Mouse (Mus musculus): Measurements from ENCODE around the gene Hic2.

Gene Hic2

GRCm38 (mm10) chr16:17233702-17234498 lies 528 bp downstream of the Hic2 start:
- DNase-seq (ENCODE audit: low read depth, low spot score) = peak; percentile 81

GRCm38 (mm10) chr16:17234499-17234895 lies 1.1 kb downstream of the Hic2 start:
- DNase-seq (ENCODE audit: low read depth, low spot score) = peak; percentile 87

GRCm38 (mm10) chr16:17234916-17235665 lies 1.7 kb downstream of the Hic2 start:
- DNase-seq (ENCODE audit: low read depth, low spot score) = no peak

GRCm38 (mm10) chr16:17237634-17238033 lies 4.3 kb downstream of the Hic2 start:
- no peak for DNase-seq (ENCODE audit: low read depth, low spot score)

GRCm38 (mm10) chr16:17239409-17239808 lies 6.0 kb downstream of the Hic2 start:
- DNase-seq (ENCODE audit: low read depth, low spot score) = no peak

GRCm38 (mm10) chr16:17243731-17244130 lies 10.4 kb downstream of the Hic2 start:
- peak; percentile 69 for DNase-seq (ENCODE audit: low read depth, low spot score)

- peak; percentile 92 for DNase-seq (ENCODE audit: low read depth, low spot score)
Observed at GRCm38 (mm10) chr16:17244996-17245395, 11.6 kb downstream of the Hic2 start.

- DNase-seq (ENCODE audit: low read depth, low spot score) = no peak
Observed at GRCm38 (mm10) chr16:17247727-17248126, 14.4 kb downstream of the Hic2 start.

GRCm38 (mm10) chr16:17249135-17249534 lies 15.8 kb downstream of the Hic2 start:
- no peak for DNase-seq (ENCODE audit: low read depth, low spot score)

GRCm38 (mm10) chr16:17251539-17251938 lies 18.2 kb downstream of the Hic2 start:
- no peak for DNase-seq (ENCODE audit: low read depth, low spot score)

- no peak for DNase-seq (ENCODE audit: low read depth, low spot score)
Observed at GRCm38 (mm10) chr16:17252086-17252726, 18.8 kb downstream of the Hic2 start.

GRCm38 (mm10) chr16:17252841-17253240 lies 19.5 kb downstream of the Hic2 start:
- peak; percentile 73 for DNase-seq (ENCODE audit: low read depth, low spot score)

GRCm38 (mm10) chr16:17254005-17254597 lies 20.7 kb downstream of the Hic2 start:
- DNase-seq (ENCODE audit: low read depth, low spot score) = peak; percentile 71

GRCm38 (mm10) chr16:17255270-17255669 lies 21.9 kb downstream of the Hic2 start:
- no peak for DNase-seq (ENCODE audit: low read depth, low spot score)

GRCm38 (mm10) chr16:17257359-17257821 lies 24.0 kb downstream of the Hic2 start:
- DNase-seq (ENCODE audit: low read depth, low spot score) = peak; percentile 77

- no peak for DNase-seq (ENCODE audit: low read depth, low spot score)
Observed at GRCm38 (mm10) chr16:17258917-17259316, 25.5 kb downstream of the Hic2 start.

GRCm38 (mm10) chr16:17261341-17261740 lies 28.0 kb downstream of the Hic2 start:
- no peak for DNase-seq (ENCODE audit: low read depth, low spot score)

- no peak for DNase-seq (ENCODE audit: low read depth, low spot score)
Observed at GRCm38 (mm10) chr16:17266113-17266512, 32.7 kb downstream of the Hic2 start.

GRCm38 (mm10) chr16:17267937-17268336 lies 34.6 kb downstream of the Hic2 start:
- no peak for DNase-seq (ENCODE audit: low read depth, low spot score)

- no peak for DNase-seq (ENCODE audit: low read depth, low spot score)
Observed at GRCm38 (mm10) chr16:17269872-17270271, 36.5 kb downstream of the Hic2 start.

GRCm38 (mm10) chr16:17271124-17271523 lies 37.8 kb downstream of the Hic2 start:
- peak; percentile 82 for DNase-seq (ENCODE audit: low read depth, low spot score)

GRCm38 (mm10) chr16:17271856-17272255 lies 38.5 kb downstream of the Hic2 start:
- no peak for DNase-seq (ENCODE audit: low read depth, low spot score)
